Mouse (Mus musculus): ENCODE data around the gene Irf9.

Gene Irf9

GRCm38 (mm10) chr14:55616844-55617243, 13.5 kb downstream of the Irf9 start:
- DNase-seq, result no peak

DNA sequence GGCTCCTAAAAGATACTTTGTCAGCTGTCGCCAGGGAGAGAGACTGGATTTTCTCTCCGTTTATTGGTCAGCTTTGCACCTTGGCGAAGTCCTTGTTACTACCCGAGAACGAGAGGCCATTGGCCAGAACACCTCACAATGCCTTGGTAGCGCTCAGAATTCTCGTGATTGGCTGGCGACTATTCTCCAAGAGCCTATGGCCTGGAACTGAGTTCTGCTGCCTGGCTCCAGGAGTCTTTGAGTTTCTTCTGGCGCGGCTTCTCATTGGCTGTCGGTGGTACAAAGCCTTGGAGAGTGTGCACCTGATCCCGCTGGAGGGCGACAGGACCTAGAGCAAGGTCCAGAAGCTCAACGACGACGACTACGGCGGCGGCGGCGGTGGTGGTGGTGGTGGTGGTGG, 14.5 kb downstream of the Irf9 start, which contains the start of gene Rec8:
TSS of gene Rec8 (plus strand) at position 216 of the 400 bp plus-strand sequence.
- peak; percentile 59 to 67 for DNase-seq

DNA sequence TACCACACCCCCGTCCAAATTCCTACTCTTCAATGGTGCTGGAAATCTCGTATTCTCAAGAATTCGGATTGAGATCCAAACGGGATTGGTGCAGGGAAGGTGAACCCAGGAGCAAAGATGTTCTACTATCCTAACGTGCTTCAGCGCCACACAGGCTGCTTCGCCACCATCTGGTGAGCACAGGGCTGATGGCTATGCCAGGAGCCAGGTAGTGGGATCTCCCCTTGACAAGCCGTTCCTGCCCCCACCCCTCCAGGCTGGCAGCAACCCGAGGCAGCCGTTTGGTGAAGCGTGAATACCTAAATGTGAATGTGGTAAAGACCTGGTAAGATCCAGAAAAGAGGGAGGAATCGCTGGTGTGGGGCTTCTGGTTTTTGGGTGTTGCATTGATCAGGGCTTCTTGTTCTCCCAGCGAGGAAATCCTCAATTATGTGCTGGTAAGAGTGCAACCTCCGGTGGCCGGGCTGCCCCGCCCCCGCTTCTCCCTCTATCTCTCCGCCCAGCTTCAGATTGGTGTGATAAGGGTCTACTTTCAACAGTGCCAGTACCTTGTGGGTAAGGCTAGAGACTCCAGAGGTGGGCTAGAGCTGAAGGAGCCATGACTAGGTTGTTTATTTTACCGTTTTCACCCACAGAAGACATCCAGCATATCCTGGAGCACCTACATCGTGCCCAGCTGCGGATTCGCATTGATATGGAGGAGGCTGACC, 15.3 kb downstream of the Irf9 start:
- no peak for DNase-seq

GRCm38 (mm10) chr14:55628077-55628827, 24.9 kb downstream of the Irf9 start:
- no peak for DNase-seq

DNA sequence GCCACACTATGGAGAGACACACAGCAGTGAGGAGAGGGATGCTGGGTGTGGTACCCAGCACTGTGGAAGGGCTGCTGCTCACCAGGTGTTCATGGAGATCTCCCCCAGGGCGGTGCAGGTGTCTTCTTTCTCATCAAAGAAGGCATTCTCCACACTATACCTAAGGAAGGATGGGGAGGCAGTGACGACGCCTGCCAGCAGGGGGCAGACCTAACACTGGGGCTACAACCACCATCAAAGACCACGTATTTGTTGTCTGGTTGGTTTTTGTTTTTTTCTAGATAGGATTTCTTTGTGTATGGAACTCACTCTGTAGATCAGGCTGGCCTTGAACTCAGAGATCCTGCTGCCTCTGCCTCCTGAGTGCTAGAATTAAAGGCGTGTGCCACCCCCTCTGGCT, 25.9 kb downstream of the Irf9 start:
- peak; percentile 38 to 47 for DNase-seq

GRCm38 (mm10) chr14:55634874-55635522, 31.6 kb downstream of the Irf9 start:
- peak in 1 of 2 experiments; percentile 24 for DNase-seq

DNA sequence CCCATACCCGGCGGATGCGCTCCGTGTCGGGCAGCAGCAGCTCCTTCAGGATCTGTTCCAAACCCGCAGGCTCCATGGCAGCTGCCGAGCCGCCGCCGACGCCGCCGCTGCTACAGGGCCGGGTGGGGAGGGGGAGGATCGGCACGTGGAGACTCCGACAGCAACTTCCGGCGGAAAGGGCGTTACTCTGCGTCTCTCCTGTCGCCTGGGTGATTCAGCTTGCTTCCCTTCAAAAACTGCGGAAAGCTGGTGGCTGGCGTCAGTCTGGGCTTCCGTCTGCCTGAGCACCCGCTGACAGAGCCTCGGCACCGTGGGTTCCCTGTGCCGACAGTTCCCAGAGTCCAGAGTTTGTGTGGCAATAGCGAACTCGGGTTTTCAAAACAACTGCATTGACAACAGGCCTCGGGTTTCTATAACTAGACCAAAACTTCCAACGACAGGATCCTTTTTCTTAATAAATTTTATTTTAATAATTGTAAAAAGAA, 32.2 kb downstream of the Irf9 start, which contains the start of gene Ipo4:
TSS of gene Ipo4 (minus strand) at position 435 of the 485 bp plus-strand sequence.
- DNase-seq, result peak; percentile 90 to 93

DNA sequence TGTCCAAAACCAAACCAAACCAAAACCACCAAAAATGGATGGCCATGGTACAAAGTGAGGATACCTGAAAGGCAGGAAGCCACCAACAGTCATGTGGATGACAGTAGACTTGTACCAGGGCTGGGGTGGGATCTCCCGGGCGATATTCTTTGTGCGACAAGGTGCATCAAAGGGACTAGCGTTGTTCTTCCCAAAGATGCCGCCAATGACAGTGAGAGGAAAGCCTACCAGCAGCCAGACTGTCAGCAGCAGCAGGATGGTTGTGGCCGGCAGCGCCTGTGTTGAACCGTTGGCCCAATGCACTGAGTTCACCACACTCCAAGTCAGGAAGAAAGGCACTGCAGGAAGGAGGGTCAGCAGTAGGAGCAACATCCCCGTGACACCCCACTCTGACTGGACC, 34.4 kb downstream of the Irf9 start, which contains the start of gene Gm49378:
TSS of gene Gm49378 (minus strand) at position 101 of the 400 bp plus-strand sequence.
- DNase-seq, result no peak

DNA sequence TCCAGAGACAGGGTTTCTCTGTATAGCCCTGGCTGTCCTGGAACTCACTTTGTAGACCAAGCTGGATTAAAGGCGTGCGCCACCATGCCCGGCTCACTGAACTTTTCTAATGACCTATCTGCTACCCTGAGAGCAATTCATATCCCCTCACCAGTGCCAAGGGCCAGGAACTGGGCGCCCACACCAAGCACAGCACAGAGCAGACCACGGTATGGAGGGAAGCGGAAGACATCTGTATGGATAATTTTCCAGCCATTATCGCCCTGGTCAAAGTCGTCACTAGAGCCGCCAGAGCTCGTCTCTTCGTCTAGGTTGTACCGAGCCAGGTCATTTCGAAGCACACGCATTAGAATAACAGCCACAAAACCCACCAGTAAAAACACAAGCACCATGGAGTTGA, 37.4 kb downstream of the Irf9 start:
- DNase-seq, result no peak

GRCm38 (mm10) chr14:55641291-55641690, 37.9 kb downstream of the Irf9 start:
- DNase-seq, result no peak

GRCm38 (mm10) chr14:55642679-55643059, 39.3 kb downstream of the Irf9 start:
- DNase-seq, result no peak

DNA sequence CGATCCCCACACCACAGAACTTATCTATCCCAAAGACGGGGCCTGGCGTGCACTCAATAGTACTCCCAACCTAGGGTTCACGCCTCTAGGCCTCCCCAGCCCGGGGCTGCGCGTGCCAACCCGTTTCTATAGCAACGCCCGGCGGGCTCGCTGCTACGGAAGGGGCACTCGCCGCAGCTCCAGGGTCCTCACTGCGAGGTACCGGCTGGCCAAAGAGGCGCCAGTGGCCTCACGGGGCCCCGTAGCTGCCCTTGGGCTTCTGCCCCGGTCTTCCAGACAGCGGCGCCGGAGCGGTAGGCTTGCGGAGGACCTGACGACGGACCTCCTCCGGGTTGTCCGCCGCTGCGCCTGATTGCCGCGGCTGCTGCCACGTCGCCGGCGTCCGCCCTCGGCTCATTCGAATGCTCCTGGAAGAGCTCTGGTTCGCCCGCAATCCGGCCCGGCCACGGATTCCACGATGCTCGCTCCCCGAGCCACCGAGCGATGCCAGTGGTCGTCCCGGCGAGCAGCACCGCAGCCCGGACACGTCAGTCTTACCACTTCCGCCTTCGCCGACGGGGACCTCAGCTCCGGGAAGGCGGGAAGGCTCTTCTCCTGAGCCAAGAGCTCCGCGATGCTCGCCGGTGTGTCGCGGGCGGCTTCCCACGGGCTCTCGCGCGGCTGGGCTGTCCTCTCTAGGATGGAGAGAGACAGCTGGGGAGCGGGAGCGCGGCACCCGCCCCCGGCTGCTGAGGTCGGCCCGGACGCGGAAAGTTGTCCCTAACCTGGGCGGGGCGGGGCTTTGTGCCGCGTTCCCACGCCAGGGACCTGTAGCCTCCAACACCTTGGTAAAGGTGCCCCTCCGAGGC, 39.9 kb downstream of the Irf9 start, which contains the start of gene Tm9sf1:
TSS of gene Tm9sf1 (minus strand) at position 747 of the 848 bp plus-strand sequence.
- DNase-seq, result peak; percentile 83 to 85

GRCm38 (mm10) chr14:55644261-55644888, 41.0 kb downstream of the Irf9 start:
- no peak for DNase-seq

GRCm38 (mm10) chr14:55649884-55650283, 46.5 kb downstream of the Irf9 start, which contains the start of gene Tssk4:
Tssk4 (plus strand) TSS chr14:55650184.
- DNase-seq, result no peak

GRCm38 (mm10) chr14:55651528-55651927, 48.2 kb downstream of the Irf9 start:
- no peak for DNase-seq

DNA sequence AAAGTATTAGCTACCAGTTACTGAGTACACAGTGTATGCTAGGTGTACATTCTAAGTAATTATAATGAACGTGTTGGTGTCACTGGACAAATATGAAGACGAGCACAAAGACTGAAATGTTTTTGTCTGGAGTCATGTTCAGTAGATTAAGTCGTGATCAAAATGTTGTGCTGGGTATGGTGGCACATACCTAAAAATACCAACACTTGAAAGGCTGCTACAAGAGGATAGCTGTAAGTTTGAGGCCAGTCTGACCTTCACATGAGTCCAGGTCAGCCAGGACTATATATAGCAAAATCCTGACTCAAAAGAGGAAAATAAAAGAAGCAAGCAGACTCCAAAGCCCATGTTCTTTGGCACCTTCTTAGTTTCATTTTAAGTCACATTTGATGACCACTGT, 53.6 kb downstream of the Irf9 start:
- no peak for DNase-seq

DNA sequence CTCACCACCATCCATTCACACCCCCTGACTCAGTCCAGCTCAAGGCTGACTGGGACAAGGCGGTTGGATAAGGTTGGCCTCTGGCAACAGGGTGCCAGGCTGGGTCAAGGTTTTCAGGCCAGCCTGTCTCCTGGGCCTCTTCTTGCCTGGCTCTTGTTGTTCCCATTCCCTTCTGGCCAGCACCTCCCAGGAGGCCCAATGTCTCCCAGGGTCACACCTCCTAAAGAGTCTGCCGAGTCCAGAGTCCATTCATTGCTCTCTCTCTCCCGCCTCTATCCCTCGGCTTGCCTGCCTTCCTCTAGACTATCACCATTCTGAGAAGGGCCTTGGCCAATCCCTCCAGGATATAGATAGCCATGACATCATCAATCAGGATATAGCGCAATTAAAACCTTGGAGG, 54.6 kb downstream of the Irf9 start:
- no peak for DNase-seq

All from lung, adult 18-20 months (tissue).